Mouse (Mus musculus): ENCODE results near the gene Lyz1. TPM values are rescaled to one million over a fixed set of nuclear protein-coding genes. Genes with fewer than 3 reads are reported as not detected.
"Not testable (repeated sequence)": the region's sequence is repeated elsewhere in the genome, so short reads cannot be mapped to it uniquely, and the experiment has no call there.

The Lyz1 gene
- polyA plus RNA-seq, 1 experiment = not detected

GRCm38 (mm10) chr10:117284578-117285520, 7.8 kb downstream of the Lyz1 start:
- Histone ChIP-seq H3K4me2 (ENCODE audit: low read depth) (no peak overlapping the region), H3K79me2 (ENCODE audit: control insufficient read depth, insufficient read depth) (no peaks in the 10 kb centered on the region), H3K4me3 (no peak overlapping the region), H3ac (ENCODE audit: control insufficient read depth, insufficient read length) (no peak overlapping the region), H3K36me3 (ENCODE audit: control insufficient read depth, insufficient read depth) (no peaks in the 10 kb centered on the region), H3K27me3 (ENCODE audit: control insufficient read depth, insufficient read depth, insufficient read length) (peaks cover 35% of the 10 kb centered on the region)
- no peak for TF ChIP-seq SRF (IDR thresholded peaks at IDR 0.05; ENCODE audit: control insufficient read depth, insufficient read length, low read depth)
- no peak for TF ChIP-seq E2F4 (IDR thresholded peaks at IDR 0.05; ENCODE audit: insufficient read depth)
- no peak for TF ChIP-seq MYOD1 (IDR thresholded peaks at IDR 0.05; ENCODE audit: control insufficient read depth in 1 of 3, insufficient read length in 2 of 3, low read depth in 2 of 3)
- no peak for TF ChIP-seq CEBPB (IDR thresholded peaks at IDR 0.05; ENCODE audit: insufficient read depth, poor library complexity, severe bottlenecking)
- no peak for TF ChIP-seq POLR2AphosphoS2 (IDR thresholded peaks at IDR 0.05; ENCODE audit: insufficient read length, low read depth)
- no peak for TF ChIP-seq POLR2A (IDR thresholded peaks at IDR 0.05; ENCODE audit: insufficient read length, low read depth)
- TF ChIP-seq MAX (IDR thresholded peaks at IDR 0.05; ENCODE audit: low read depth) = no peak
- no peak for TF ChIP-seq REST (IDR thresholded peaks at IDR 0.05; ENCODE audit: insufficient read depth, insufficient read length)
- no peak for TF ChIP-seq USF1 (IDR thresholded peaks at IDR 0.05; ENCODE audit: low read depth)
- no peak for TF ChIP-seq TCF3 (IDR thresholded peaks at IDR 0.05; ENCODE audit: insufficient read length, low read depth)
- no peak for TF ChIP-seq MYOG (IDR thresholded peaks at IDR 0.05; ENCODE audit: control insufficient read depth in 1 of 3, insufficient read depth in 1 of 3, insufficient read length in 2 of 3, low read depth in 2 of 3)
- no peak for TF ChIP-seq TCF12 (IDR thresholded peaks at IDR 0.05; ENCODE audit: insufficient read depth, poor library complexity, severe bottlenecking)

- H3K36me3 ChIP-seq (ENCODE audit: control insufficient read depth, insufficient read depth) = no peaks in the 10 kb centered on the region
- no peak for TF ChIP-seq MYOG (IDR thresholded peaks at IDR 0.05; ENCODE audit: control insufficient read depth in 1 of 3, insufficient read depth in 1 of 3, insufficient read length in 2 of 3, low read depth in 2 of 3)
- TF ChIP-seq E2F4 (IDR thresholded peaks at IDR 0.05; ENCODE audit: insufficient read depth) = no peak
- no peak for TF ChIP-seq TCF12 (IDR thresholded peaks at IDR 0.05; ENCODE audit: insufficient read depth, poor library complexity, severe bottlenecking)
- no peak for TF ChIP-seq TCF3 (IDR thresholded peaks at IDR 0.05; ENCODE audit: insufficient read length, low read depth)
- TF ChIP-seq USF1 (IDR thresholded peaks at IDR 0.05; ENCODE audit: low read depth) = no peak
- TF ChIP-seq POLR2A (IDR thresholded peaks at IDR 0.05; ENCODE audit: insufficient read length, low read depth) = no peak
- TF ChIP-seq MYOD1 (IDR thresholded peaks at IDR 0.05; ENCODE audit: control insufficient read depth in 1 of 3, insufficient read length in 2 of 3, low read depth in 2 of 3) = no peak
- no peak for TF ChIP-seq REST (IDR thresholded peaks at IDR 0.05; ENCODE audit: insufficient read depth, insufficient read length)
- no peak for TF ChIP-seq CEBPB (IDR thresholded peaks at IDR 0.05; ENCODE audit: insufficient read depth, poor library complexity, severe bottlenecking)
- no peak for TF ChIP-seq MAX (IDR thresholded peaks at IDR 0.05; ENCODE audit: low read depth)
- TF ChIP-seq POLR2AphosphoS2 (IDR thresholded peaks at IDR 0.05; ENCODE audit: insufficient read length, low read depth) = no peak
- H3K4me3 ChIP-seq = no peak overlapping the region
- no peaks in the 10 kb centered on the region for H3K79me2 ChIP-seq (ENCODE audit: control insufficient read depth, insufficient read depth)
- no peak overlapping the region for H3K4me2 ChIP-seq (ENCODE audit: low read depth)
- H3K27me3 ChIP-seq (ENCODE audit: control insufficient read depth, insufficient read depth, insufficient read length) = peaks cover 37% of the 10 kb centered on the region
- H3ac ChIP-seq (ENCODE audit: control insufficient read depth, insufficient read length) = no peak overlapping the region
Measured at GRCm38 (mm10) chr10:117283871-117284577, 8.6 kb downstream of the Lyz1 start.

GRCm38 (mm10) chr10:117283196-117283595, 9.5 kb downstream of the Lyz1 start:
- not testable (repeated sequence) for H3K79me2 ChIP-seq (ENCODE audit: control insufficient read depth, insufficient read depth); H3ac ChIP-seq (ENCODE audit: control insufficient read depth, insufficient read length); H3K36me3 ChIP-seq (ENCODE audit: control insufficient read depth, insufficient read depth); H3K4me3 ChIP-seq; H3K4me2 ChIP-seq (ENCODE audit: low read depth)
- peaks cover 29% of the 10 kb centered on the region for H3K27me3 ChIP-seq (ENCODE audit: control insufficient read depth, insufficient read depth, insufficient read length)

- Histone ChIP-seq H3K4me2 (ENCODE audit: low read depth) (no peak overlapping the region), H3K79me2 (ENCODE audit: control insufficient read depth, insufficient read depth) (no peaks in the 10 kb centered on the region), H3K4me3 (no peak overlapping the region), H3K36me3 (ENCODE audit: control insufficient read depth, insufficient read depth) (no peaks in the 10 kb centered on the region), H3K27me3 (ENCODE audit: control insufficient read depth, insufficient read depth, insufficient read length) (peaks cover 27% of the 10 kb centered on the region), H3ac (ENCODE audit: control insufficient read depth, insufficient read length) (no peak overlapping the region)
- no peak for TF ChIP-seq USF1 (IDR thresholded peaks at IDR 0.05; ENCODE audit: low read depth)
- TF ChIP-seq POLR2A (IDR thresholded peaks at IDR 0.05; ENCODE audit: insufficient read length, low read depth) = no peak
- TF ChIP-seq SRF (IDR thresholded peaks at IDR 0.05; ENCODE audit: control insufficient read depth, insufficient read length, low read depth) = no peak
- TF ChIP-seq POLR2AphosphoS2 (IDR thresholded peaks at IDR 0.05; ENCODE audit: insufficient read length, low read depth) = no peak
- TF ChIP-seq E2F4 (IDR thresholded peaks at IDR 0.05; ENCODE audit: insufficient read depth) = no peak
- TF ChIP-seq TCF3 (IDR thresholded peaks at IDR 0.05; ENCODE audit: insufficient read length, low read depth) = no peak
- no peak for TF ChIP-seq MYOD1 (IDR thresholded peaks at IDR 0.05; ENCODE audit: control insufficient read depth in 1 of 3, insufficient read length in 2 of 3, low read depth in 2 of 3)
- no peak for TF ChIP-seq CEBPB (IDR thresholded peaks at IDR 0.05; ENCODE audit: insufficient read depth, poor library complexity, severe bottlenecking)
- TF ChIP-seq MAX (IDR thresholded peaks at IDR 0.05; ENCODE audit: low read depth) = no peak
- TF ChIP-seq MYOG (IDR thresholded peaks at IDR 0.05; ENCODE audit: control insufficient read depth in 1 of 3, insufficient read depth in 1 of 3, insufficient read length in 2 of 3, low read depth in 2 of 3) = no peak
- TF ChIP-seq TCF12 (IDR thresholded peaks at IDR 0.05; ENCODE audit: insufficient read depth, poor library complexity, severe bottlenecking) = no peak
- TF ChIP-seq REST (IDR thresholded peaks at IDR 0.05; ENCODE audit: insufficient read depth, insufficient read length) = no peak
Measured at GRCm38 (mm10) chr10:117282551-117282950, 10.1 kb downstream of the Lyz1 start.

Data from myocyte (in vitro differentiated cells).